Mouse (Mus musculus) adrenal gland, postnatal 10 days (tissue): ENCODE measurements around the gene Btbd7. TPM values are rescaled to one million over a fixed set of nuclear protein-coding genes. Genes with fewer than 3 reads are reported as not detected.
A peak's percentile ranks its signal among the peaks of the same experiment; 100 is the strongest.

Experiments used
- DNase-seq: peaks from one replicate; pipeline ENCODE4 v3.0.0; 2021; ENCODE audit warnings: mixed read lengths
- total RNA-seq, 2 experiments: library from RNA; stranded (reverse); gene quantifications; 2 replicates each; pipeline ENCODE4 v1.2.3; 2021

Btbd7 gene
- total RNA-seq, 2 experiments from 2014 or later: 37.9 to 43.9 TPM

GRCm38 (mm10) chr12:102782841-102783240, 95.4 kb downstream of the Btbd7 start:
- no peak for DNase-seq

- DNase-seq: peak; percentile 38
These were observed 98.8 kb downstream of the Btbd7 start for GRCm38 (mm10) chr12:102779452-102779851.

DNA sequence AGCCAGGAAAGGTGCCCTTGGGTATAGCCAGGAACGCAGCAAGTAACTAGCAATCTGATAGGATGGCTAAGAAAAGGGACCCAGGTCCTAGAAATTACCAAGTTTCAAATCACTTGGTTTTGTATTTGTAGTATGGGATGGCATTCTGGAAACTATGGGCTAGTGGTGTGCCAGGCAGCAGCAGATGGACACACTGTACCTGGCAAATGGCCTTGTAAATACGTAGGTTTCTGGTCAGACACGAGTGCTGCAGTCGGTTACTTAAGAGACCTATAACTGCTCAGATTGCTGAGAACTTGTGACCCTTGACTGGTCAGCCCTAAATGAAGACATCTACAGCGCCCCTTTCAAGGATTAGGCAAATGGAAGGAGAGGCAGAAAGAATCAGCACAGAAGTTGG, 100.1 kb downstream of the Btbd7 start:
- DNase-seq: no peak

GRCm38 (mm10) chr12:102776035-102776434, 102.2 kb downstream of the Btbd7 start:
- DNase-seq: no peak

GRCm38 (mm10) chr12:102772676-102773075, 105.6 kb downstream of the Btbd7 start:
- DNase-seq: no peak

- no peak for DNase-seq
These were observed 106.7 kb downstream of the Btbd7 start for GRCm38 (mm10) chr12:102771601-102772000.

DNA sequence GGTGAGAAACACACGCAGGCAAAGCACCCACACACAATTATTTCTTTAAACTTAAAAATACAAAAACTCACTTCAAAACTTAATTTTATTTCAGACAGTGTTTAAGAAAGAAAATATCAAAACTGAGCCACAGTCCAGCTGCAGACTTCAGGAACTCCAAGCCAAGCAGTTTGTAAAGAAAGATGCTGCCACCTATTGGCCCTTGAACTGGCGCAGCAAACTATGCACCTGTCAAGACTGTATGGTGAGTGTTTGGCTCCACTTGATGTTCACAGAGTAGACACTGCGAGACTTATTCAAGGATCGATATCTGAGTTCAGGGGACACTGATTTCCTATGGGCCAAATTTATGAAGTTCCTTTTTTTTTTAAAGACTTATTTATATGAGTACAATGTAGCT, 109.3 kb downstream of the Btbd7 start:
- no peak for DNase-seq

- DNase-seq: peak; percentile 55
These were observed 114.6 kb downstream of the Btbd7 start for GRCm38 (mm10) chr12:102763696-102764095.

DNA sequence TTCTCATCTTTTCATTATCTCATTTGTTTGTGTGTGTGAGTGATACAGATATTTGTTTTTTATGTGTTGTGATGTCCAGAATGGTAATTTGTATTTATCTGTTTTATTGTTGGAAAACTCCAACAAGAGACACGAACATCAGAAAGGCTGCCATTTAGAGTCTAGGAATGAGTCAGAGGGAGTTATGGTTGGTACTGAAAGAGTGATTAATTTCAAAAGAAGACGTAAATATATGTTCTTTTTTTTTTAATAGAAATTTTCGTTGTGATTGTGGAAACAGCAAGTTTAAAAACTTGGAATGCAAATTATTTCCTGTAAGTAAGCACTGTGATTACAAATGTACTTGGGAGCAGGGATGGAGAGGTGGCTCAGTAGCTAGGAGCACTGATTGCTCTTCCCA, 116.6 kb downstream of the Btbd7 start:
- no peak for DNase-seq

DNA sequence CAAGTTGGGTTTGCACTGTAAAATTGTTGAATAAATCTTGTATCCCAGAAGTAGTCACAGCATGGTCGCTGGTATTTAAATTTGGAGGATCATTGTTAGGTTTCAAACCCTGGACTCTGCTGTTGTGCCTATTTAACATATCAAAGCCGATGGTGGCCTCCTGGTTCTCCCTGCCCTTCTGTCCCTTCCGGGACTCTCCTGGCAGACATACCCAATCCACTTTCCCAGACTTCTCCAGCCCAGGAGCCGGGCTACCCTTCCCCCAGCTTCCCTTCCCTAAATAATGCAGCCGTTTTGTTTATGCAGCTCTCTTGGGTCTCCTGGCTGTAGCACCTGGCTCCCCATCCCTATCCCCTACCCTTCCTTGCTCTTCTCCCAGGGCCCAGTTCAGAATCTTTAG, 119.3 kb downstream of the Btbd7 start:
- peak; percentile 45 for DNase-seq

DNA sequence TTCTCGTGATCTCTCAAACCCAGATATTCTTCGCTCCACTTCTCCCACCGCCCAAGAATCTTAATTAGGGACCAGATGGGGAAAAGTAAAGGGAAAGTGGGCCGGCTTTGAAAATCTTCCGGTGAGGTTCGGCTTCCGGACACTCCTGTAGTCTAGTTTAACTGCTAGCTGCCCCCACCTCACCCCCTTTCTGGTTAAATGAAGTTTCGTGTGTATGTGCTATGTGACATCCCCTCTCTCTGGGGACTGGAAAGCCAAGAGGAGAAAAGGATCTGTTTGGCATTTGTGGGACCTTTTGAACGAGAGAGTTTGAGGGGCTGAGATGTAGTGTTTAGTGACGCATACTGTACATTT, 119.9 kb downstream of the Btbd7 start, which contains the start of gene Gm20604:
TSS of gene Gm20604 (minus strand) at position 270 of the 354 bp plus-strand sequence.
- peak; percentile 25 for DNase-seq

DNA sequence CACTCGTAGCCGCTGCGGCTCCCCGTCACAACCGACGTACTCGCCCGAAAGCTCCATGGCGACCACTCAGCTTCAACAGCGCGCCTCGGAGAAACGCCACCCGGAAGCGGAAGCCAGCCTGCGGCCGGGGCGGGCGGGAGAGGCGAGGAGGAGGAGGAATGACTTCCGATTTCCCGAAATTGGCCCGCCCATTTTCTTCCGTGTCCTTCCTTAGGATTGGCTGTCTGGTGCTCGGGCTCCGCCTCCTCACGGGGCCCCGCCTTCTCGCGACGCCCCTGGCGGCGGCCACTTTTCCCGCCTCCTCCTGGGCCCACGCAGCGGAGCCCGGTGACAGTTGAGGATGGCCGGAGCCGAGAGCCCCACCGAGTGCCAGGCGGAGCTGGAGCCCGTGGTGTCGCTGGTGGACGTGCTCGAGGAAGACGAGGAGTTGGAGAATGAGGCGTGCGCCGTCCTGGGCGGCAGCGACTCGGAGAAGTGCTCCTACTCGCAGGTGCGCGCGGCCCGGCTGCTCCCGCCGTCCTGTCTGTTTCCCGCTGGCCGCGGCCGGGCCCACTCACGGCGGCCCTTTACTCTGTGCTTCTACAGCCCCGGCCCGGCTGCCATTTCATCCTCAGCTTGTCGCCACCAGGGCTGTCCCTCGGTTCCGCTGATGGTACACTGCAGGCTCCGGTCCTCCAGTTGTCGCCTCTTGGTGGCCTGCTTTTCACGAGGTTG, 120.4 kb downstream of the Btbd7 start, which contains the start of the genes Gm28051, Gon7 and Ubr7:
TSS of gene Gm28051 (minus strand) at position 77 of the 714 bp plus-strand sequence.
TSS of gene Gon7 (minus strand) at position 115 of the 714 bp plus-strand sequence.
TSS of gene Ubr7 (plus strand) at position 279 of the 714 bp plus-strand sequence.
- peak; percentile 96 for DNase-seq

GRCm38 (mm10) chr12:102757055-102757688, 121.1 kb downstream of the Btbd7 start:
- DNase-seq: peak; percentile 92

DNA sequence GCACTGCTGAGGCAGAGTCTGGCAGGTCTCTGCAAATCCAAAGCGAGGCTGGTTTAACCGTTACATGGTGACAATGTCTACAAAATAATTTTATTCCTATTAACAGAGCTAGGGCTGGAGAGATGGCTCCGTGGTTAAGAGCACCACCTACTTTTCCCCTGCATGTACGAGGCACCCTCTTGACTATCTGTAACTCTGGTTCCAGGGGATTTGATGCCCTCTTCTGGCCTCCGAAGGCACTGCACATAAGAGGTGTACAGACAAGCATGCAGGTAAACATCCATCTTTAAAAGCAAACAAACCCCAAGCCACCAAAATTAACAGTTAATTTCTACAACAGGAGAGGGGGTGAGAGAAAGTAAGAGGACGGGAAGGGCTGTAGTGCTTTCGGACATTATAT, 122.0 kb downstream of the Btbd7 start:
- DNase-seq: peak; percentile 39

DNA sequence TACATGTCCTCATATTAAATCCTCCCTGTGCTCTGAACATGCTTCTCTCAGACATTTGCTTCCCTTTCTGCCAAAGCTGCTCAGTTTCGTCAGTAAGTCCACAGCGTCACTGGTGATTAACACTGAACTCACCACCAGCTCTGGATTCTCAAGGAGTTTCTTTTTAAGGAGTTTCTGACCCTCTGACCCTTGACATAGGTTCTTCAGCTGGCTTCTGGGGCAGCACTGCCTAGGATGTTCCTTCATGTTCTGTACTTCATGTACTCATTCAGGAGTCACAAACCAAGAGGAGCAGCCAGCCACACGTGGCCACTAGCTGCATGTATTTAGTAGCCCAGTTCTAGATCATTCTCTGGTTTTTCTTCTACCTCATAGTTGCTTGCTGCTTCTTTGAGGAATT, 130.0 kb downstream of the Btbd7 start:
- no peak for DNase-seq

DNA sequence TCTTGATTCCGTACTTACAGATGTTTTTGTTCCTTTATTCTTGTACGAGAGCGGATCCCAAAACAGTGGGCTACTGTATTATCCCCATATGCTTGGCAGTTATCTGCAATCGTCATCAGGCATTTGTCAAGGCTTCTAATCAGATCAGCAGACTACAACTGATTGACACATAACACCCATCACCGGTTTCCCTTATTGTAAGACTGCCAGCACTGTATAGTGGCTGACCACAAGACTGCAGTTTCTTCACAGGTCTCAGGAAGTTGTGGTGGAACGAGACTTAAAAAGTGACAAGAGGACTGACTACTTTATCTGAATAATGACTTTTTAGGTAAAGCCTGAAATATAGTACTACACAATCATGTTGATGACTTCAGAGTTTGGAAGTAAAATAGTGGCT, 133.4 kb downstream of the Btbd7 start:
- DNase-seq: no peak

- DNase-seq: peak; percentile 94
These were observed 134.4 kb downstream of the Btbd7 start, which contains the start of the genes Moap1 and Tmem251 for GRCm38 (mm10) chr12:102743589-102744574. Moap1 (minus strand) TSS chr12:102743661. Tmem251 (plus strand) TSS chr12:102743762.

- no peak for DNase-seq
These were observed 135.2 kb downstream of the Btbd7 start for GRCm38 (mm10) chr12:102743036-102743588.

DNA sequence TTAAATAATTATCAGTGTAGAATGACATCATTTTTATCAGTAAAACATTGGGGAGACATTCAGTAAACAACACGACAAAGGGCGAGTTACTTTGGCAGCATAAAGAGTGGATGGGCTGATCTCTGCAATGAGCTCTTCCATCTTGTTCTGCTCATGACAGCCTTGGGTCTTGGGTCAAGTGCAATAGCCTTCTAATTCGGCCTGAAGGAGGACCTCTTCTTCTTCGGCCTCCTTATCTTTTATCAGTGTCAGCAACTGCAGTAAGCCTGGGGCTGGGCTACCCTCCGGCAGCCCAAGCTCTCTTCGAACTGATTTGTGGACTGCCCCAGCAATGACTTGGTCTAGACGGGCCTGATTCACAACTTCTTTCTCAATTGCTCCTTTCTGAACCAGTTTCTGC, 136.2 kb downstream of the Btbd7 start:
- DNase-seq: no peak

DNA sequence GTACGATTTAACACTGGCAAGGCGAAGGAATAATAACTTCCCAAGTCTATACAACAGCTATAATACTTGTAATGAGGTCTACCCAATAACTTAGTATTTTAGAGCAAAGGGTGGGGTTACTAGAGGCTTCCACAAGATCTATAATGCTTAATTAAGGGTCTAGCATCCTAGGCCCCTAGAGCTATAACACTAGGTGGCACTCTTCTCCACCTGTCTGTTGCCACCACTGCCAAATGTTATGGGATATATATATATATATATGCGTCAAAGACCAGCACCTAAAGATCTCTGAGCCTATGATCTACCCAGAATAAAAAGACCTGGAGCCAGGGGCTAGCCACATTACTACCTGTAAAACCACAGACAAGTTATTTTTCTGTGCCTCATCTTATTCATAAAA, 138.0 kb downstream of the Btbd7 start:
- DNase-seq: no peak

DNA sequence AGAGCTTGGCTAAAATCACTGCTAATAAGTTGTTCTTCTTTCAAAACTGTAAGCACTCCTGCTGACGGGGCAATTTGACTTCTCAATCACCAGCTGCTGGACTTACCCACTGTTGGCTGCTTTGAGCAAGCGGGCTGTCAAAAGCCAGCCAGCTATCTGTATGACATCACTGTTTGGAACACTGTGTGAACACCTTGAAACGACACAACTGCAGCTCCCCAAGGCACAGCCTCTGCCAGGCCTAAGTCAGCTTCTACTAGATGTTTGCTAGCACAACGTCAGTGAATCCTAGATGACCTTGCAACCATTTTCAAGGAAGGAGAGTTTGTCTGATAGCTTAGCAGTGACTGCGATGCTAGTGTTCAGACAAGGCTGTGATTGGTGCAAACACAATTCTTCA, 139.2 kb downstream of the Btbd7 start:
- DNase-seq: peak; percentile 40

DNA sequence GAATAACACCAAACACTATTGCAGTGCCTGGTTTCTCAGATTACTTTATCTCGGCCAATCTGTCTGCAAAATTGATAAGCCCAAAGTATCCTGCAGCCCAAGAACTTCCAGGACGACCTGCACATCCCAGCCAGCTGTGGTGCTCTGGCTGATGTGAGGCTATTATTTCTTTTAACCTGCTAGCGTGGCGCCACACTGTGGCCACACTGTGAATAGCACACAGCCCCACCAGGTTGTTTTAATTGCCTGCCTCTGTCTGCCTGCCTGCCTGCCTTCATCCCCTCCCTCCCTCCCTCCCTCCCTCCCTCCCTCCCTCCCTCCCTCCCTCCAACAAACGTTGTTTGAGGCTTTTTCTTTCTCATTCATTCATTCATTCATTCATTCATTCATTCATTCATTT, 144.9 kb downstream of the Btbd7 start:
- peak; percentile 78 for DNase-seq
